Mouse (Mus musculus): ENCODE data around the gene Vmn1r62. TPM values are rescaled to one million over a fixed set of nuclear protein-coding genes. Genes with fewer than 3 reads are reported as not detected.
"Not testable (repeated sequence)": the region's sequence is repeated elsewhere in the genome, so short reads cannot be mapped to it uniquely, and the experiment has no call there.

Vmn1r62 gene
- not detected for total RNA-seq (2022)

GRCm38 (mm10) chr7:5673331-5673730 is at the start of gene Vmn1r62:
Vmn1r62 (plus strand) TSS chr7:5673631.
- DNase-seq (ENCODE audit: low spot score in 2 of 2), result not testable (repeated sequence)

Other genes starting within 250 kb of the Vmn1r62 start
- gene Vmn1r59, start 216.9 kb upstream of the Vmn1r62 start, total RNA-seq (2022), result not detected
- not detected for gene Vmn2r28, start 179.7 kb upstream of the Vmn1r62 start, total RNA-seq (2022)
- gene Vmn1r60, start 126.3 kb upstream of the Vmn1r62 start, total RNA-seq (2022), result not detected
- not detected for gene Vmn1r61, start 60.3 kb upstream of the Vmn1r62 start, total RNA-seq (2022)
- not detected for gene Vmn1r63, start 131.8 kb downstream of the Vmn1r62 start, total RNA-seq (2022)
- not detected for gene Vmn1r64, start 210.9 kb downstream of the Vmn1r62 start, total RNA-seq (2022)

Measured in left cerebral cortex, adult 8-10 months (tissue).